Mouse (Mus musculus) testis, adult 2 months (tissue): ENCODE data around the gene Dnah17.

Experiments used
- CTCF ChIP-seq: fragments of 200-500 bp; IDR thresholded peaks from 2 replicates; pipeline ENCODE4 v1.5.1; 2012; ENCODE audit warnings: low read depth, mild to moderate bottlenecking, inconsistent platforms, low read length, moderate library complexity; ENCODE audit not compliant: control insufficient read depth, insufficient read depth, insufficient replicate concordance
- POLR2A ChIP-seq: fragments of 200-500 bp; IDR thresholded peaks from 2 replicates; pipeline ENCODE4 v1.6.1; 2012; ENCODE audit warnings: low read depth, mild to moderate bottlenecking, inconsistent platforms, low read length, moderate library complexity; ENCODE audit not compliant: control insufficient read depth

GRCm38 (mm10) chr11:118096736-118097135, 33.7 kb downstream of the Dnah17 start:
- no peak for TF ChIP-seq POLR2A
- no peak for TF ChIP-seq CTCF
